Mouse (Mus musculus) erythroblast, embryonic 14.5 days (primary cell): ENCODE measurements around the gene Akap9. TPM values are rescaled to one million over a fixed set of nuclear protein-coding genes. Genes with fewer than 3 reads are reported as not detected.
"Not testable (repeated sequence)": the region's sequence is repeated elsewhere in the genome, so short reads cannot be mapped to it uniquely, and the experiment has no call there.

Experiments
- H3K27me3 ChIP-seq: 2 replicates; pipeline ENCODE4 v1.6.1; 2012; ENCODE audit warnings: inconsistent platforms; ENCODE audit not compliant: control insufficient read depth
- H3K36me3 ChIP-seq: 2 replicates; pipeline ENCODE4 v1.6.1; 2012; ENCODE audit warnings: mild to moderate bottlenecking, inconsistent platforms; ENCODE audit not compliant: control insufficient read depth
- H3K4me1 ChIP-seq: 2 replicates; pipeline ENCODE4 v1.6.1; 2012; ENCODE audit warnings: inconsistent platforms; ENCODE audit not compliant: control insufficient read depth
- H3K4me3 ChIP-seq: replicated peaks from 2 replicates; pipeline ENCODE3; 2012; ENCODE audit warnings: moderate library complexity, mild to moderate bottlenecking, inconsistent platforms
- H3K9me3 ChIP-seq: 2 replicates; pipeline ENCODE4 v1.6.1; 2012; ENCODE audit warnings: low read length, inconsistent platforms, mixed read lengths; ENCODE audit not compliant: control insufficient read depth
- GATA1 ChIP-seq: IDR thresholded peaks from 2 replicates; pipeline ENCODE4 v1.6.1; 2012; ENCODE audit warnings: low read length, inconsistent platforms, mixed read lengths
- TAL1 ChIP-seq: IDR thresholded peaks from 3 replicates; pipeline ENCODE4 v1.6.1; 2012; ENCODE audit warnings: low read length, inconsistent platforms, mixed read lengths
- polyA plus RNA-seq: library from polyadenylated mRNA; stranded (reverse); fragments of >175 nt; gene quantifications from 2 replicates; pipeline ENCODE4 v1.2.3, GENCODE M21; 2012

Akap9 gene
- polyA plus RNA-seq, 1 experiment, result 0.87 TPM

DNA sequence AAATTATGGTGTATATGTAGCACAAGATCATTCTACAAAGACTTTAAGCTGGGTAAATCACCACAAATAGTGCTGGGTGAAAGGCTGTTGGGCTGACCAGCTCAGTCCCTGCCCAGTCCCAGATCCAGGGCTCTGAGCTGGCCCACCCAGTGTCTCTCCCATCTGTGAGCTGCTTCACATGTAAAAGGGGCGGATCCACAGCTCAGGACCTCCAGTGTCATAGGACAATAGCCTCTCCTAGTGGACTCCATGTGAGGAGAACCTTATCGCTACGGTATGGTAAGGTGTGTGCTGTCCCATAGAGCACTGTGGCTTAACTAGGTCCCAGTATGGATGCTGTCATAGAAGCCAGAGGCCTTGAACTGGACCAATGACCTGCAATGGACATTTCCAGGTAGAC, 3.8 kb downstream of the Akap9 start:
- H3K27me3 ChIP-seq, result no peaks in the 10 kb centered on the region
- peaks cover 23% of the 10 kb centered on the region for H3K4me1 ChIP-seq
- no peaks in the 10 kb centered on the region for H3K36me3 ChIP-seq
- H3K4me3 ChIP-seq, result no peak overlapping the region
- no peak for TF ChIP-seq TAL1
- no peak for TF ChIP-seq GATA1
- no peaks in the 10 kb centered on the region for H3K9me3 ChIP-seq

DNA sequence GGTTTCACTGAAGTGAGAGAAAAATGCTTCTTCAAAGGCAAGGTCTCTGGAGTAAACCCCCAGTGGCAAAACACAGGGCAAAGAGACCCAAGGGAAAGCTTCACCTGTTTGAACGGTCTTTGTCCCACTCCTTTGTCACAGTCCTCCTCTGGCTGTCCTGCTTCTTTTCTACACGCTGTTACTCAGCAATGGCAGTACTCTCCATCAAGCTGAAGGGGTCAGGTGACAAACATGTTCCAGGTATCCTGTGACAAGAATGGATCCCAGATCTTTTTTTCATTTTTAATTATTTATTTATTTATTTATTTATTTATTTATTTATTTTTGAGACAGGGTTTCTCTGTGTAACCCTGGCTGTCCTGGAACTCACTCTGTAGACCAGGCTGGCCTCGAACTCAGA, 5.7 kb downstream of the Akap9 start:
- Histone ChIP-seq H3K9me3 (no peaks in the 10 kb centered on the region), H3K36me3 (no peaks in the 10 kb centered on the region), H3K27me3 (no peaks in the 10 kb centered on the region), H3K4me3 (no peak overlapping the region), H3K4me1 (peaks cover 16% of the 10 kb centered on the region)
- TF ChIP-seq TAL1, result no peak
- TF ChIP-seq GATA1, result no peak

DNA sequence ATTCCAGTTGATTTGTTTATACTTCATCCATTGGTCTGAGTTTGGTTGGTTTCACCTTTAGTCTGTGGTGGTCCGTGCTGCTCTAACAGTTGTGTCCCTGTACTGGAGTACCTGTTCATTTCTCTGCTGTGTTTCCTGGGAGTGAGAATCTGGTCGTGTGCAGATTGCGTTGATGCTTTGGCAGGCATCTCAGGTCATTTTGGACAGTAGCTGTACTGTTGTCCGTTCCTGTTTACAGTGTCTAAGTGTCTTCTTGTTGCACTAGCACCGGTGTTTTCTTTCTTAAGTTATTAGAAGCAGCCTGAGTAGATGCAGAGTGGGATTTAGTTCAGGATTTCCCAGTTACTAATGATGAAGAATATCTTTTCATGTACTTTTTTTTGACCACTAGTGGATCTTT, 7.4 kb downstream of the Akap9 start:
- Histone ChIP-seq H3K4me1 (peaks cover under 1% of the 10 kb centered on the region), H3K9me3 (no peaks in the 10 kb centered on the region), H3K27me3 (no peaks in the 10 kb centered on the region), H3K36me3 (no peaks in the 10 kb centered on the region), H3K4me3 (no peak overlapping the region)
- TF ChIP-seq GATA1 (no peak), TAL1 (no peak)

DNA sequence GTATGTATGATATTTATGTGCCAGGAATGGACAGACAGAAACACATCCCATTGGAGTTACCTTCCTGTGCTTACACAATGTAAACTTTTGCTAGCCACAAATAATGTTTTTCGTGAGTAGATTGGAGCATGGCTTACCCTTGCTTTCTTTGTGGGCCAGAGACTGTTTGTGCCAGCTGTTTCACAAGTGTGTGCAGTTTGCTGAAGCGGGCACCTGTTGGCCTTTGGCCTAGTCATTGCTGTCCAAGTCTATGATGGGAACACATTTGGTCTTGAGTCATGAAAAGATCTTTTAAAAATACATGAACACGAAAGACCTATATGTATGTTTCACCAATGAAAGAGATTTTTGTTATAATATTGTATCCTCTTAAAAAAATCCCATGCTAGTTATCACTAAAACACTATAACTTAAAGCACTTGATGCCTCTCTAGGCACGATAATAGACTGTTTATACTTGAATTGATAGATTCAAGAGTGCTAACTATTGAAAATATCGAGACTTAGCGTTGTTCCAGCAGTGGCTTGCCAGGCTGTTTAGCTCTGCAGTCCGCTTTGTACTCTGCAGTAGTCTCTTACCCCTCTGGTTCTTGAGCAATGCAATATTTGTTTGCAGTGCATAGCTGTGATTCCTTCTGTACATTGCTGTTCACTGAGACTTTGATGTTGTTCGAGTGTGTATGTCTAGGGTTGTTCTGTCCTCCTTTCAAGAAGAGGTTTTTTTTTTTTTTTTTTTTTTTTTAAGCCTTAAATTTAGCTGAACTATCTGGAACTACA, 8.1 kb downstream of the Akap9 start:
- Histone ChIP-seq H3K27me3 (no peaks in the 10 kb centered on the region), H3K9me3 (no peaks in the 10 kb centered on the region), H3K36me3 (no peaks in the 10 kb centered on the region), H3K4me3 (no peak overlapping the region), H3K4me1 (no peaks in the 10 kb centered on the region)
- TF ChIP-seq TAL1 (no peak), GATA1 (no peak)

DNA sequence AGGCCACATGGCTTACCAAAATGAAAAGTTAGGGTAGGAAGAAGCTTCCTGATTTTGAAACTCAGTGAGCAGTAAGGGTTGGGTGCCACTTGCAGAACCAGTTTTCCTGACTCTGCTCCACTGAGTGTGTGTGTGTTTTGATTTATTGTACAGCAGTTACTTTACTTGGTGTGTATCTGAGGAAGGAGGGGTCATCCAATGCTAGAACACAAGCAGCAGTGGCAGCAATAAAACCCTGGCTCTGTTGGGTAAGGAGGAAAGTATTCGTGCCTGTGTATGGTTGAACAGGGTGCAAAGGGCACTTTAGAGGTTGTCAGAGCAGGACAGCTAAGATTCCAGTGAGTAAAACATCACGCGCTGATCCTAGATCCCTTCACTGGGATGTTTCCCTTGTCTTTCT, 11.1 kb downstream of the Akap9 start:
- TF ChIP-seq GATA1 (no peak), TAL1 (no peak)
- Histone ChIP-seq H3K36me3 (no peaks in the 10 kb centered on the region), H3K4me1 (no peaks in the 10 kb centered on the region), H3K4me3 (no peak overlapping the region), H3K27me3 (no peaks in the 10 kb centered on the region), H3K9me3 (no peaks in the 10 kb centered on the region)

DNA sequence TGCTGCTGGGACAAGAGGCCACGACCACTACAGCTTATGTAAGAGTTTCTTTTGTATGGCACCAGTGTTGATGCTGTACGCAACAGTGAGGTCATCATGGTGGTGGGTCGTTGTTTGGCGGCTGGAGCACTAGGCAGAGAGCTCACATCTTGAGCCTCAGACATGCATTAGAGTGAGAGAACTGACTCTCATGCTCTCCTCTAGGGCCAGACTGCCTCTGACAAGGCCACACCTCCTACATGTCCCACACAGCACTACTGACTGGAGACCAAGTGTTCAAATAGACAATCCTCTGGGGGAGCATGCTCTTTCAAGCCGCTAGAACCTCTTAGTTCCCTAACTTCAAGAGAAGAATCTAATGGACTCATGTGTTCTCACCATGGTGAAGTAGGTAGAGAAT, 11.5 kb downstream of the Akap9 start:
- no peaks in the 10 kb centered on the region for H3K27me3 ChIP-seq
- TF ChIP-seq TAL1 (no peak), GATA1 (no peak)
- H3K36me3 ChIP-seq, result no peaks in the 10 kb centered on the region
- no peak overlapping the region for H3K4me3 ChIP-seq
- no peaks in the 10 kb centered on the region for H3K4me1 ChIP-seq
- no peaks in the 10 kb centered on the region for H3K9me3 ChIP-seq

DNA sequence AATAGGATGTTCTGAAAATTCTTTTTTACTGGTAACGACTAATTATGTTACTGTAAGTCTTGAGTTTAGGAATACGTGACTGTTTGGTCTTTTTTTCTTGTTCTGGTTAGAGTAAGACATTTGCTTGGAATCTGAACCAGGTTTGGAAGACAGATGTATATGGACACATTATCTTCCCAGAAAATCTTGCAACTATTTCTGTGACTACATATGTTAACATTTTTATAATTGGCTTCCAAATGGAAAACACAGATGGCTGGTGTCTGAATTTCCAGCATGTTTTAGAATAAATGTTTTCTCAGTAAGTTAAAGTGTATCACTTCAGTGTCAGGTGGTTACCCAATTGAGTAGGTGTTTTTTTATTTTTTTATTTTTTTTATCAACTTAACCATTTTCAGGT, 13.4 kb downstream of the Akap9 start:
- Histone ChIP-seq H3K27me3 (no peaks in the 10 kb centered on the region), H3K9me3 (no peaks in the 10 kb centered on the region), H3K4me1 (no peaks in the 10 kb centered on the region), H3K36me3 (no peaks in the 10 kb centered on the region), H3K4me3 (no peak overlapping the region)
- TF ChIP-seq GATA1 (no peak), TAL1 (no peak)

DNA sequence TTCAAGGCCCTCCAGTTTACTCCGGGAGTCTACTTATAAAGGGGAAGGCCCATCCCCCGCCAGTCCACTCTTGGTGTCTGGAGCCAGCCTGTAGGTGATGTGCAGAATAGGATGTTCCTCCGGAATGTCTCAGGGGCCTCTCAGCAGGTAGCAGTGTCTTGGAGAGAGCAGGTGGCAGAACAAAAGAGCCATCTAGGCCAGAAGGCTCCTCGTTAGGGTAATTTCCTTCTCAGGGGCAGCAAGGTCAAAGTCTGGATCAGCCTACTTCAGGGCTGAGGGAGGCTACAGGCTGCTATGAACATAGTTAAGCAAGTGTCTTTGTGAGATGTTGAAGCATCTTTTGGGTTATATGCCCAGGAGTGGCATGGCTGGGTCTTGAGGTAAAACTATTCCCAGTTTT, 15.3 kb downstream of the Akap9 start:
- H3K9me3 ChIP-seq, result not testable (repeated sequence)

DNA sequence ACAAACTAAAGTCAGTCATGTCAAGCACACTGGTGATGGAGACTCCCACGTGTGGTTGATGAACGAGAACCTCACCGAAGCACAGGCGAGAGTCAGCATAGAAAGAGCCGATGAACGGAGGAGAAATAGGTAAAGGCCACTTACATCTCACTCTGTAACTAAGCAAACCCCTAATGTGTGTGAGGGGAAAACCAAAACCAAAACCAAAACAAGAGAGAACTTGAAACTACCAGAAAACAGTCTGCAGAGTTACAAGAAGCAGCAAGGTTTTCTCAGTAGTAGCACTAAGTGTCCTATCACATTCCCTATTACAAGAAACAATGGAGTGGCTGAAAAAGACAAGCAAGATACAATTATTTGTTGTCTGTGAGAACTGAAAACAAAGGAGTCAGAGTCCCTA, 24.6 kb downstream of the Akap9 start:
- peaks cover 39% of the 10 kb centered on the region for H3K36me3 ChIP-seq
- no peaks in the 10 kb centered on the region for H3K9me3 ChIP-seq
- TF ChIP-seq GATA1 (no peak), TAL1 (no peak)
- no peaks in the 10 kb centered on the region for H3K27me3 ChIP-seq
- H3K4me3 ChIP-seq, result no peak overlapping the region
- no peaks in the 10 kb centered on the region for H3K4me1 ChIP-seq

More for the DNA sequence above, 15.3 kb downstream of the Akap9 start:
- not testable (repeated sequence) for H3K4me1 ChIP-seq, H3K4me3 ChIP-seq, H3K36me3 ChIP-seq, H3K27me3 ChIP-seq

DNA sequence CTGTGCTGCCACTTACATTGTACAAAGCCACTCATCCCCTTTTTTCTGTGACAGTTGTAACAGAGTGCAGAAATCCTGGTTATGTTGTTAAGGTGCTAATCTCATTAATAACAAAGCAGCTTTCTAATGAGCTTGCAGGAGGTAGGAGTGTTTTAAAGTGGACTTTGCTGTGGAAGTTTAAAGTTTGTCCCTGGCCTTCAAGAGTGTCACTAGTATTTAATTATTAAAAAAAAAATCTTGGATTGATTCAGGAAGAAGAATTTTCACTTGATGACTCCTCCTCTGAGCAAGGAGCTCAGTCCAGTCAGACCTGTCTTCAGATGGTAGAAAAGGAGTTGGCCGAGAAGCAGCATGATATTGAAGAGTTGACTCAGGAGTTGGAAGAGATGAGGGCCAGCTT, 26.7 kb downstream of the Akap9 start:
- no peak overlapping the region for H3K4me3 ChIP-seq
- no peaks in the 10 kb centered on the region for H3K9me3 ChIP-seq
- peaks cover 33% of the 10 kb centered on the region for H3K36me3 ChIP-seq
- TF ChIP-seq GATA1 (no peak), TAL1 (no peak)
- no peaks in the 10 kb centered on the region for H3K27me3 ChIP-seq
- H3K4me1 ChIP-seq, result no peaks in the 10 kb centered on the region
